Mouse (Mus musculus): ENCODE measurements around the gene Amotl2. TPM values are rescaled to one million over a fixed set of nuclear protein-coding genes. Genes with fewer than 3 reads are reported as not detected.

The Amotl2 gene
- total and polyA plus RNA-seq, 2 experiments from 2014 or later, result 31.0 to 116 TPM

- peak overlapping the region; percentile 7; the same call in 1 of the 2 replicates for H3K27ac ChIP-seq
- H3K4me3 ChIP-seq (ENCODE audit: low read length), result no peak overlapping the region
- no peaks in the 10 kb centered on the region for H3K36me3 ChIP-seq (ENCODE audit: insufficient read depth, low read length)
- no peak for TF ChIP-seq CTCF (IDR thresholded peaks at IDR 0.05; ENCODE audit: low read depth)
- no peaks in the 10 kb centered on the region for H3K9me3 ChIP-seq (ENCODE audit: low read length)
- no peaks in the 10 kb centered on the region for H3K27me3 ChIP-seq (ENCODE audit: insufficient read depth, low read length)
- no peak overlapping the region for H3K9ac ChIP-seq (replicated peaks; ENCODE audit: low read length)
- no peak overlapping the region for H3K4me2 ChIP-seq (ENCODE audit: low read depth, low read length)
- 0 out of 2 replicates have a peak, but pooled peaks cover 6% of the 10 kb centered on the region for H3K4me1 ChIP-seq (ENCODE audit: insufficient read depth, low read length)
- 55% methylated on average over 5 of the region's 5 CpGs for WGBS
- ATAC-seq (no peak), DNase-seq (ENCODE audit: low spot score) (no peak)
These were observed 6.0 kb upstream of the Amotl2 start for GRCm38 (mm10) chr9:102710520-102710919.

GRCm38 (mm10) chr9:102713797-102714196 lies 2.7 kb upstream of the Amotl2 start:
- TF ChIP-seq CTCF (IDR thresholded peaks at IDR 0.05; ENCODE audit: low read depth), result peak; percentile 75
- Histone ChIP-seq H3K4me2 (ENCODE audit: low read depth, low read length) (no peak overlapping the region), H3K36me3 (ENCODE audit: insufficient read depth, low read length) (no peaks in the 10 kb centered on the region), H3K9ac (replicated peaks; ENCODE audit: low read length) (no peak overlapping the region), H3K9me3 (ENCODE audit: low read length) (no peaks in the 10 kb centered on the region), H3K27me3 (ENCODE audit: insufficient read depth, low read length) (no peaks in the 10 kb centered on the region), H3K4me1 (ENCODE audit: insufficient read depth, low read length) (peaks cover 11% of the 10 kb centered on the region; the same call in 1 of the 2 replicates), H3K4me3 (ENCODE audit: low read length) (no peak overlapping the region), H3K27ac (no peak overlapping the region)
- DNase-seq (ENCODE audit: low spot score) (peak; percentile 46), ATAC-seq (no peak)
- 65% methylated on average over 2 of the region's 2 CpGs for WGBS

DNA sequence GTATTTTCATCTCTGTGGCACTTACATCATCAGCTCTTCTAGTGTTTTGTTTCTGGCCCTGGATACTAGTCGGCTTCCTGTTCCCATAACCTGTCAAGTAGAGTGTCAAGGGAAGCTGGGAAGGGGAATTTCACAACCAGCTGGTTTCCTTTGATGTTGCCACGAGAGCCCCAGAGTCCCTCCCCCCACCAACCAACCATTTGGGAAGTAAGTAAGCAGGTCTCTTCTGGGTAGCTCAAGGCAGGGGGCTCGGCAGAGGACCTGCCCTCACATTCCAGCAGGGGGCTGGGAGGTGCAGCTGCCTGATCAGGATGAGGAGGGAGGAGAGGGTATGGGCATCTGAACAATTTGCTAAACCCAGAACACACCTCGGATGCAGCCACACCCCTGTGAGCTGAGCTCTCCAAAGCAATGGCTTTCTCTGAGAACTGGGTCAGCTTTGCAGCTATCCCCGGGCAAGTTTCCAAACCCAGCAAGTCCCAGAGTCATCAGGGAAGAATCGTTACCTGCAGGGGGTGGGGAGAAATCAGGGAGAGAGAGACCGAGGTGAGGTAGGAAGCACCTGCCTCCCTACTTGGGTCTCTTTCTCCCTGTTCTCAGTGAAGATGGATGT lies 1.5 kb upstream of the Amotl2 start:
- TF ChIP-seq CTCF (IDR thresholded peaks at IDR 0.05; ENCODE audit: low read depth), result 0 out of 2 replicates have a peak, but pooled peaks have one; percentile 11
- WGBS, result 13% methylated on average over 7 of the region's 7 CpGs
- Histone ChIP-seq H3K27ac (no peak overlapping the region), H3K36me3 (ENCODE audit: insufficient read depth, low read length) (no peaks in the 10 kb centered on the region), H3K27me3 (ENCODE audit: insufficient read depth, low read length) (no peaks in the 10 kb centered on the region), H3K4me1 (ENCODE audit: insufficient read depth, low read length) (peaks cover 16% of the 10 kb centered on the region), H3K4me3 (ENCODE audit: low read length) (no peak overlapping the region), H3K9me3 (ENCODE audit: low read length) (no peaks in the 10 kb centered on the region), H3K9ac (replicated peaks; ENCODE audit: low read length) (no peak overlapping the region; the same call in 1 of the 2 replicates), H3K4me2 (ENCODE audit: low read depth, low read length) (no peak overlapping the region)
- ATAC-seq, result no peak
- DNase-seq (ENCODE audit: low spot score), result no peak

GRCm38 (mm10) chr9:102715506-102715900 lies 969 bp upstream of the Amotl2 start:
- no peak overlapping the region; the same call in 1 of the 2 replicates for H3K9ac ChIP-seq (replicated peaks; ENCODE audit: low read length)
- H3K4me2 ChIP-seq (ENCODE audit: low read depth, low read length), result no peak overlapping the region
- peaks cover 21% of the 10 kb centered on the region for H3K4me1 ChIP-seq (ENCODE audit: insufficient read depth, low read length)
- H3K36me3 ChIP-seq (ENCODE audit: insufficient read depth, low read length), result no peaks in the 10 kb centered on the region
- H3K27me3 ChIP-seq (ENCODE audit: insufficient read depth, low read length), result no peaks in the 10 kb centered on the region
- H3K27ac ChIP-seq, result no peak overlapping the region
- ATAC-seq (no peak), DNase-seq (ENCODE audit: low spot score) (no peak)
- TF ChIP-seq CTCF (IDR thresholded peaks at IDR 0.05; ENCODE audit: low read depth), result no peak
- 60% methylated on average over 2 of the region's 2 CpGs for WGBS
- no peak overlapping the region for H3K4me3 ChIP-seq (ENCODE audit: low read length)
- no peaks in the 10 kb centered on the region for H3K9me3 ChIP-seq (ENCODE audit: low read length)

GRCm38 (mm10) chr9:102717164-102717885 lies 853 bp downstream of the Amotl2 start:
- WGBS, result under 1% methylated on average over 42 of the region's 50 CpGs
- TF ChIP-seq CTCF (IDR thresholded peaks at IDR 0.05; ENCODE audit: low read depth), result peak; percentile 56
- H3K4me3 ChIP-seq (ENCODE audit: low read length), result peak overlapping the region; percentile 89
- H3K36me3 ChIP-seq (ENCODE audit: insufficient read depth, low read length), result no peaks in the 10 kb centered on the region
- H3K9ac ChIP-seq (replicated peaks; ENCODE audit: low read length), result peak overlapping the region; percentile 96
- no peaks in the 10 kb centered on the region for H3K9me3 ChIP-seq (ENCODE audit: low read length)
- ATAC-seq (peak; percentile 87), DNase-seq (ENCODE audit: low spot score) (peak; percentile 91)
- peak overlapping the region; percentile 93 for H3K4me2 ChIP-seq (ENCODE audit: low read depth, low read length)
- H3K27ac ChIP-seq, result peak overlapping the region; percentile 98
- peaks cover 39% of the 10 kb centered on the region for H3K4me1 ChIP-seq (ENCODE audit: insufficient read depth, low read length)
- H3K27me3 ChIP-seq (ENCODE audit: insufficient read depth, low read length), result no peaks in the 10 kb centered on the region

- H3K9ac ChIP-seq (replicated peaks; ENCODE audit: low read length), result peak overlapping the region; percentile 96
- under 1% methylated on average over 52 of the region's 52 CpGs for WGBS
- TF ChIP-seq CTCF (IDR thresholded peaks at IDR 0.05; ENCODE audit: low read depth), result no peak
- H3K9me3 ChIP-seq (ENCODE audit: low read length), result no peaks in the 10 kb centered on the region
- peak; percentile 91 for DNase-seq (ENCODE audit: low spot score)
- H3K36me3 ChIP-seq (ENCODE audit: insufficient read depth, low read length), result no peaks in the 10 kb centered on the region; the same call in 1 of the 2 replicates
- H3K4me3 ChIP-seq (ENCODE audit: low read length), result peak overlapping the region; percentile 89
- H3K4me2 ChIP-seq (ENCODE audit: low read depth, low read length), result peak overlapping the region; percentile 93
- peak overlapping the region; percentile 98 for H3K27ac ChIP-seq
- no peaks in the 10 kb centered on the region for H3K27me3 ChIP-seq (ENCODE audit: insufficient read depth, low read length)
- peaks cover 45% of the 10 kb centered on the region for H3K4me1 ChIP-seq (ENCODE audit: insufficient read depth, low read length)
- peak; percentile 66 for ATAC-seq
These were observed 1.6 kb downstream of the Amotl2 start for GRCm38 (mm10) chr9:102717886-102718643.
